Mouse (Mus musculus): Measurements from ENCODE around the gene Lclat1. TPM values are rescaled to one million over a fixed set of nuclear protein-coding genes. Genes with fewer than 3 reads are reported as not detected.
"Not testable (repeated sequence)": the region's sequence is repeated elsewhere in the genome, so short reads cannot be mapped to it uniquely, and the experiment has no call there.

Gene Lclat1
- polyA plus RNA-seq, 1 experiment from 2014 or later: 15.2 TPM

GRCm38 (mm10) chr17:73250488-73251141, 142.8 kb downstream of the Lclat1 start:
- Histone ChIP-seq H3K36me3 (ENCODE audit: control insufficient read depth, insufficient read depth, low read length) (no peaks in the 10 kb centered on the region), H3K27me3 (ENCODE audit: control insufficient read depth, insufficient read depth, low read length) (no peaks in the 10 kb centered on the region), H3K9ac (ENCODE audit: low read length) (no peak overlapping the region), H3K4me2 (ENCODE audit: low read depth, low read length, severe bottlenecking) (no peak overlapping the region), H3K9me3 (ENCODE audit: control insufficient read depth, low read length) (no peaks in the 10 kb centered on the region), H3K4me3 (ENCODE audit: low read depth, low read length) (no peak overlapping the region), H3K4me1 (replicated peaks; ENCODE audit: control insufficient read depth, insufficient read depth, low read length) (no peaks in the 10 kb centered on the region), H3K27ac (ENCODE audit: low read depth, low read length) (no peak overlapping the region)
- no peak for ATAC-seq (replicated peaks; ENCODE audit: low FRiP score)
- no peak for DNase-seq (ENCODE audit: low spot score)
- 87% methylated on average over 3 of the region's 3 CpGs for WGBS

- no peak overlapping the region for H3K4me2 ChIP-seq (ENCODE audit: low read depth, low read length, severe bottlenecking)
- no peak overlapping the region for H3K27ac ChIP-seq (ENCODE audit: low read depth, low read length)
- no peaks in the 10 kb centered on the region for H3K4me1 ChIP-seq (replicated peaks; ENCODE audit: control insufficient read depth, insufficient read depth, low read length)
- WGBS: 67% methylated on average over 8 of the region's 8 CpGs
- no peaks in the 10 kb centered on the region for H3K36me3 ChIP-seq (ENCODE audit: control insufficient read depth, insufficient read depth, low read length)
- H3K9me3 ChIP-seq (ENCODE audit: control insufficient read depth, low read length): no peaks in the 10 kb centered on the region
- no peak overlapping the region for H3K9ac ChIP-seq (ENCODE audit: low read length)
- DNase-seq (ENCODE audit: low spot score) (no peak), ATAC-seq (replicated peaks; ENCODE audit: low FRiP score) (no peak)
- H3K27me3 ChIP-seq (ENCODE audit: control insufficient read depth, insufficient read depth, low read length): no peaks in the 10 kb centered on the region
- no peak overlapping the region for H3K4me3 ChIP-seq (ENCODE audit: low read depth, low read length)
Observed at GRCm38 (mm10) chr17:73251142-73251502, 143.3 kb downstream of the Lclat1 start.

GRCm38 (mm10) chr17:73251812-73252608, 144.2 kb downstream of the Lclat1 start:
- 76% methylated on average over 11 of the region's 11 CpGs for WGBS
- DNase-seq (ENCODE audit: low spot score) (no peak), ATAC-seq (replicated peaks; ENCODE audit: low FRiP score) (no peak)
- H3K27me3 ChIP-seq (ENCODE audit: control insufficient read depth, insufficient read depth, low read length): no peaks in the 10 kb centered on the region
- H3K4me1 ChIP-seq (replicated peaks; ENCODE audit: control insufficient read depth, insufficient read depth, low read length): no peaks in the 10 kb centered on the region
- H3K27ac ChIP-seq (ENCODE audit: low read depth, low read length): no peak overlapping the region
- H3K4me3 ChIP-seq (ENCODE audit: low read depth, low read length): no peak overlapping the region
- H3K9me3 ChIP-seq (ENCODE audit: control insufficient read depth, low read length): no peaks in the 10 kb centered on the region
- H3K4me2 ChIP-seq (ENCODE audit: low read depth, low read length, severe bottlenecking): no peak overlapping the region
- H3K36me3 ChIP-seq (ENCODE audit: control insufficient read depth, insufficient read depth, low read length): no peaks in the 10 kb centered on the region
- H3K9ac ChIP-seq (ENCODE audit: low read length): no peak overlapping the region

- Histone ChIP-seq H3K4me2 (ENCODE audit: low read depth, low read length, severe bottlenecking) (no peak overlapping the region), H3K27ac (ENCODE audit: low read depth, low read length) (no peak overlapping the region), H3K36me3 (ENCODE audit: control insufficient read depth, insufficient read depth, low read length) (no peaks in the 10 kb centered on the region), H3K4me3 (ENCODE audit: low read depth, low read length) (no peak overlapping the region), H3K9ac (ENCODE audit: low read length) (no peak overlapping the region), H3K4me1 (replicated peaks; ENCODE audit: control insufficient read depth, insufficient read depth, low read length) (no peaks in the 10 kb centered on the region), H3K27me3 (ENCODE audit: control insufficient read depth, insufficient read depth, low read length) (no peaks in the 10 kb centered on the region), H3K9me3 (ENCODE audit: control insufficient read depth, low read length) (no peaks in the 10 kb centered on the region)
- ATAC-seq (replicated peaks; ENCODE audit: low FRiP score) (no peak), DNase-seq (ENCODE audit: low spot score) (no peak)
- 81% methylated on average over 10 of the region's 10 CpGs for WGBS
Observed at GRCm38 (mm10) chr17:73253291-73253969, 145.6 kb downstream of the Lclat1 start.

- no peak overlapping the region for H3K4me3 ChIP-seq (ENCODE audit: low read depth, low read length)
- no peaks in the 10 kb centered on the region for H3K4me1 ChIP-seq (replicated peaks; ENCODE audit: control insufficient read depth, insufficient read depth, low read length)
- H3K36me3 ChIP-seq (ENCODE audit: control insufficient read depth, insufficient read depth, low read length): no peaks in the 10 kb centered on the region
- ATAC-seq (replicated peaks; ENCODE audit: low FRiP score) (no peak), DNase-seq (ENCODE audit: low spot score) (no peak)
- no peak overlapping the region for H3K4me2 ChIP-seq (ENCODE audit: low read depth, low read length, severe bottlenecking)
- H3K9me3 ChIP-seq (ENCODE audit: control insufficient read depth, low read length): no peaks in the 10 kb centered on the region
- H3K9ac ChIP-seq (ENCODE audit: low read length): no peak overlapping the region
- WGBS: 86% methylated on average over 5 of the region's 5 CpGs
- H3K27me3 ChIP-seq (ENCODE audit: control insufficient read depth, insufficient read depth, low read length): no peaks in the 10 kb centered on the region
- H3K27ac ChIP-seq (ENCODE audit: low read depth, low read length): no peak overlapping the region
Observed at GRCm38 (mm10) chr17:73255801-73256200, 148.0 kb downstream of the Lclat1 start.

GRCm38 (mm10) chr17:73258620-73259019, 150.8 kb downstream of the Lclat1 start:
- Histone ChIP-seq H3K4me2 (ENCODE audit: low read depth, low read length, severe bottlenecking) (no peak overlapping the region), H3K9me3 (ENCODE audit: control insufficient read depth, low read length) (no peaks in the 10 kb centered on the region), H3K4me1 (replicated peaks; ENCODE audit: control insufficient read depth, insufficient read depth, low read length) (no peaks in the 10 kb centered on the region), H3K9ac (ENCODE audit: low read length) (no peak overlapping the region), H3K36me3 (ENCODE audit: control insufficient read depth, insufficient read depth, low read length) (no peaks in the 10 kb centered on the region), H3K27me3 (ENCODE audit: control insufficient read depth, insufficient read depth, low read length) (no peaks in the 10 kb centered on the region), H3K4me3 (ENCODE audit: low read depth, low read length) (no peak overlapping the region), H3K27ac (ENCODE audit: low read depth, low read length) (no peak overlapping the region)
- ATAC-seq (replicated peaks; ENCODE audit: low FRiP score): no peak
- no peak for DNase-seq (ENCODE audit: low spot score)
- 64% methylated on average over 12 of the region's 12 CpGs for WGBS

GRCm38 (mm10) chr17:73259258-73259657, 151.5 kb downstream of the Lclat1 start:
- H3K4me3 ChIP-seq (ENCODE audit: low read depth, low read length); H3K36me3 ChIP-seq (ENCODE audit: control insufficient read depth, insufficient read depth, low read length); H3K27ac ChIP-seq (ENCODE audit: low read depth, low read length); H3K9me3 ChIP-seq (ENCODE audit: control insufficient read depth, low read length); H3K4me1 ChIP-seq (replicated peaks; ENCODE audit: control insufficient read depth, insufficient read depth, low read length); H3K4me2 ChIP-seq (ENCODE audit: low read depth, low read length, severe bottlenecking); H3K27me3 ChIP-seq (ENCODE audit: control insufficient read depth, insufficient read depth, low read length); ATAC-seq (replicated peaks; ENCODE audit: low FRiP score); H3K9ac ChIP-seq (ENCODE audit: low read length); DNase-seq (ENCODE audit: low spot score): not testable (repeated sequence)
- 94% methylated on average over 5 of the region's 5 CpGs for WGBS

- Histone ChIP-seq H3K9ac (ENCODE audit: low read length) (no peak overlapping the region), H3K4me3 (ENCODE audit: low read depth, low read length) (no peak overlapping the region), H3K27ac (ENCODE audit: low read depth, low read length) (no peak overlapping the region), H3K36me3 (ENCODE audit: control insufficient read depth, insufficient read depth, low read length) (no peaks in the 10 kb centered on the region), H3K9me3 (ENCODE audit: control insufficient read depth, low read length) (no peaks in the 10 kb centered on the region), H3K4me2 (ENCODE audit: low read depth, low read length, severe bottlenecking) (no peak overlapping the region), H3K27me3 (ENCODE audit: control insufficient read depth, insufficient read depth, low read length) (no peaks in the 10 kb centered on the region), H3K4me1 (replicated peaks; ENCODE audit: control insufficient read depth, insufficient read depth, low read length) (no peaks in the 10 kb centered on the region)
- WGBS: 91% methylated on average over 2 of the region's 2 CpGs
- DNase-seq (ENCODE audit: low spot score): no peak
- no peak for ATAC-seq (replicated peaks; ENCODE audit: low FRiP score)
Observed at GRCm38 (mm10) chr17:73262558-73262957, 154.8 kb downstream of the Lclat1 start.
